Mouse (Mus musculus) T-cell, adult 66 days (primary cell): ENCODE data around the gene Sh2d6. TPM values are rescaled to one million over a fixed set of nuclear protein-coding genes. Genes with fewer than 3 reads are reported as not detected.

Source experiments
- total RNA-seq, 2 experiments: library from RNA; stranded (reverse); gene quantifications; 3 replicates in 1 of 2; 4 replicates in 1 of 2; pipeline ENCODE4 v1.2.4; 2023

Gene Sh2d6
- total RNA-seq: not detected

DNA sequence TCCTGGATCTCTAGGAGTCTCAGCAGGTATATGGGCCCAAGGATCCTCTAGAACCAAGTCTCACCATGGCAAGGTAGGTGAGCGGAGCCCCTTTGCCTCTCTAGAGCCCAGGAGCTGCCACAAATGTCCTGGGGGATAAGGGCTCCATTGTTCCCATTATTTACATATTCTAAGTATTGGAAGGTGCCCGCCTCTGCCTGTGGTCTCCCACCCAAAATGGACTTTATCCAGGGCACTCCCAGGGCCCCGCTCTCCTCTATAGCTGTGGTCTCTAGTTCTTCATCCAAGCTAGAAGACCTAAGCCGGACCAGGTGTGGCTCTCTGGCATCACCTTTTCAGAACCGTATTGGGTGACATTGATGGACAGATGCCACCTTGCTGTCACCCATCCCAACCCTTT is at the start of gene Sh2d6:
Sh2d6 (minus strand) TSS at position 101 of the 400 bp plus-strand sequence.

DNA sequence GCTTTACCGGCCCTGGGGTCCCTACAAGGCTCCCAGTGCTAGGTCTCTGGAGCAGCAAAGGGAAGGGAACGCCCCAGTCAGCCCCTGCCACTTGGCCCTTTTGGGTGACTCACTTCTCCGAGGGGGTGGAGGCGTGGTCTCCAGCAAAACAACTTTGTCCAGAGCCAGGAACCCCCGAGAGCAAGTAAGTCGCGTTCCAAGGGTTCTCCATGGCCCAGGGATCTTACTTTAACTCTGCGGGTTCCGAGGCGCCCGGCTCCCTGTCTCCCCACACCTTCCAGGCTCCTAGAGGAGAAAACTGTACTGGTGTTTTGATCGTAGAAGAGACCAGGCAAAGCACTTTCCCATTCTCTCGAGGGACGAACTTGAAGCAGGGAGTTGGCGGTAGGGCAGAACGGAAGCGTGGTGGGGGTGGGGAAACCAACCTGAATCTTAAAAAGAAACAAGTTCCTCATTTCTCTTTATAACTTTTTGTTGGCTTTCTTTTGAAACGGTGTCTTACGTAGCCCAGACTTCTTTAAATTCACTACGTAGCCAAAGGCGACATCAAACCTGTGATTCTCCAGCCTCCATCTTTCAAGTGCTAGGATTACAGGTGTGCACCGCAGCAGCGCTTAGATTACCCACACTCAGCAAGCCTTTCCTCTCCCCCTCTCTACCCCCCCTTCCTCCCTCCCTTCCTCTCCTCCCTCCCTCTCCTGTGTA is 22.9 kb upstream of the Sh2d6 start, which contains the start of gene Capg:
Capg (plus strand) TSS at position 109 of the 705 bp plus-strand sequence.

Other genes with a start within 250 kb of the Sh2d6 start
- not detected for gene Sftpb, start 217.1 kb downstream of the Sh2d6 start, total RNA-seq
- gene Usp39, start 176.5 kb downstream of the Sh2d6 start, total RNA-seq: 10 to 100 TPM; 43.4 to 45.8 TPM
- 10 to 100 TPM; 31.7 to 32.4 TPM for gene 0610030E20Rik, start 174.4 kb downstream of the Sh2d6 start, total RNA-seq
- gene Tmem150a, start 166.3 kb downstream of the Sh2d6 start, total RNA-seq: 1 to 10 TPM; 2.0 to 2.6 TPM
- gene Rnf181, start 154.8 kb downstream of the Sh2d6 start, total RNA-seq: 10 to 100 TPM; 74.0 to 85.5 TPM
- 10 to 100 TPM; 15.6 to 19.2 TPM for gene Vamp5, start 141.2 kb downstream of the Sh2d6 start, total RNA-seq
- gene Vamp8, start 131.0 kb downstream of the Sh2d6 start, total RNA-seq: 10 to 100 TPM; 59.1 to 77.8 TPM
- 10 to 100 TPM in 1 of 2 experiments, 1 to 10 TPM in 1; 9.6 to 14.7 TPM for gene Ggcx, start 107.4 kb downstream of the Sh2d6 start, total RNA-seq
- gene Mat2a, start 82.1 kb downstream of the Sh2d6 start, total RNA-seq: 100 to 1,000 TPM; 245 to 265 TPM
- 10 to 100 TPM; 28.8 to 43.3 TPM for gene Capg, start 22.7 kb upstream of the Sh2d6 start, total RNA-seq
- gene Elmod3, start 76.7 kb upstream of the Sh2d6 start, total RNA-seq: 10 to 100 TPM; 11.1 to 11.3 TPM
- gene Retsat, start 76.8 kb upstream of the Sh2d6 start, total RNA-seq: 1 to 10 TPM; 8.0 to 8.2 TPM
- gene Tgoln1, start 95.3 kb upstream of the Sh2d6 start, total RNA-seq: 100 to 1,000 TPM; 184 to 190 TPM